Mouse (Mus musculus) ovary, postnatal 14 days (tissue): ENCODE results near the gene Gm4450.
A peak's percentile ranks its signal among the peaks of the same experiment; 100 is the strongest.
"Not testable (repeated sequence)": the region's sequence is repeated elsewhere in the genome, so short reads cannot be mapped to it uniquely, and the experiment has no call there.

Source experiments
- DNase-seq: peaks from one replicate; pipeline ENCODE4 v3.0.0; 2022; ENCODE audit warnings: low spot score

The Gm4450 gene

GRCm38 (mm10) chr3:98417328-98417727, 39.6 kb downstream of the Gm4450 start:
- DNase-seq, result peak; percentile 50

DNA sequence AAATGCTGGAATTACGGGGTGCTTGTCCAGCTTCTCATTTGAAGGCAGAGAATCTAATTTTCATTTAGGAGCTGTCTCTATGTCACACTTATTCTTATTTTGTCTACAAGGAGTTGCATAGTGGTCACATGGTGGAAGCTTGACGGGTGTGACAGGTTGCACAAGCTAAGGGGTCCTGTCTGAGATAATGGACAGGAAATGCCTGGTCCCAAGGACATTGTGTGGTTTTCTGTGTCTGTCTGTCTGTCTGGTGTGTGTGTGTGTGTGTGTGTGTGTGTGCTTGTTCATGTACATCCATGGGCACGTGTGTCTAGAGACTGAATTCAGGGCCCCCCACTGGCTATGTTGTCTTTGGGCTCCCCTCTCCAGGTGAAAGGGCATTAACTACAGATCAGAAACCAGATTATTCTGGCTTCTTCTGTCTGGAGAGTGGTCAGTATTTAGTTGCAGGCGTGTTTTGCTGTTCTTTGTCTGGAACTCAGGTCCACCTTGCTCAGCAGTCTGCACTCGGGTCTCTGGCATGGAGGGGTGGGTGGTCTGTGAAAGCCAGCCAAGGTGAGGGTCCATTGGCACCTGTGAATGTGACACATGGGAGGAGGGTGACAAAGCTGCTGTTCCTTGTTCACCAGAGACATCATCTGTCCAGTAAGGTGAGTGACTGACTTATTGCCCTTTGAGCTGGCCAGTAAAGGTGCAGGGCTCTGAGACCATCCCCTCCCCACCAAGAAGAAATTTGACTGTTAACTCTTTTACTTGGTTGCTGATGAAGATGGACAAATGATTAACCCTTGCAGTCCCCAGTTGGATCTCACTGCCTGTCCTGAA, 40.3 kb downstream of the Gm4450 start:
- no peak for DNase-seq

DNA sequence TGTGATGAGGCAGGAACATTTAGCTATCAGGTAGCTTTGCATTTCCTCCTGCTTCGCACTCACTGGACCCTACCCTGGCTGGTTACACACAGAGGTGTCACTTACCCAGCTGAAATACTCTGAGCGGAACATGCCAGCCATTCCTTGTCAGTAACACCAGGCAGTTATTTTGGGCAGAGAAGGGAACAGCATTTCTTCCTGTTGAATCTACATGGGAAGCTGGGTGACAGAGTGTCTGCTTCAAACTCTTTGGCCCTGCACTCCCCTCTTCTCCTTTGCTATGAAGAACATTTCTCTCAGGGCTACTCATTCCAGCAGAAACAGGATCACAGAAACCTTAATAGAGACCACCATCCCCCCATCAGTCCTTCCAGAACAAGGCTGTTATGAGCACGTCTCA, 42.6 kb downstream of the Gm4450 start:
- no peak for DNase-seq

DNA sequence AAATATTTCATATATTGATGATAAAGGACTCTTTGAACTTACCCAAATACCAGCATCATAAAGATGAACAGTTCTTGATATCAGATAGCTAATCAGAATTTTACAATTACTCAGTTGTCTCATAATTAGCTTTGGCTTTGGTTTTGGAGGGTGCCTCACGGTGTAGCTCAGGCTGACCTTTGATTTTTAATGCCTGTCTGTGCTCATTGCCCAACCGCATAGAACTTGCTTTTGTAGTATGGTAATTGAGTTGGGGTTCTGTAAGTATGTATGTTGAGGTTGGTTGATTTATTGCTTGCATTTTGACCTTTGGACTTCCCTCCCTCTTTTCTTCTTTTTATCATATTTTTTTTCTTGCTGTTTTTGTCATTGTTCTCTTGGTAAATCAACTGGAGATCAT, 43.2 kb downstream of the Gm4450 start:
- no peak for DNase-seq

GRCm38 (mm10) chr3:98410619-98411580, 46.0 kb downstream of the Gm4450 start:
- DNase-seq, result not testable (repeated sequence)

- not testable (repeated sequence) for DNase-seq
Measured at GRCm38 (mm10) chr3:98407261-98407780, 49.6 kb downstream of the Gm4450 start.

- not testable (repeated sequence) for DNase-seq
Measured at GRCm38 (mm10) chr3:98406569-98407144, 50.3 kb downstream of the Gm4450 start.

DNA sequence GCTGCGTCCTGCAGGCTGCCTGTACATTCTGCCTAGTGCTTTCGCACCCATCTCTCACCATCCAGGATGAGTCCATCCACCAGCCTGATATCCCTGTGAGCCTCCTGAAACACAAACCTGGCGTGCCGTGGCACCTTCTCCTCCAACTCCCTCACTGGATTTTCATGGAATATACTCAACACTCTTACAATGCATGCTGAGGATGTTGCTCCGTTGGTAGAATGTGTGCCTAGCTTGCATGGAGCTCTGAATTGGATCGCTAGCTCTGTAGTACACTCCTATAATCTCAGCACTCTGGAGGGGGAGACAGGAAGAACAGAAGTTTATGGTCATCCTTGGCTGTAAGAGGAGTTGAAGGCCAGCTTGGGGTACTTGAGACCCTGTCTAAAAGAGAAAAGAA, 51.0 kb downstream of the Gm4450 start:
- DNase-seq, result not testable (repeated sequence)

DNA sequence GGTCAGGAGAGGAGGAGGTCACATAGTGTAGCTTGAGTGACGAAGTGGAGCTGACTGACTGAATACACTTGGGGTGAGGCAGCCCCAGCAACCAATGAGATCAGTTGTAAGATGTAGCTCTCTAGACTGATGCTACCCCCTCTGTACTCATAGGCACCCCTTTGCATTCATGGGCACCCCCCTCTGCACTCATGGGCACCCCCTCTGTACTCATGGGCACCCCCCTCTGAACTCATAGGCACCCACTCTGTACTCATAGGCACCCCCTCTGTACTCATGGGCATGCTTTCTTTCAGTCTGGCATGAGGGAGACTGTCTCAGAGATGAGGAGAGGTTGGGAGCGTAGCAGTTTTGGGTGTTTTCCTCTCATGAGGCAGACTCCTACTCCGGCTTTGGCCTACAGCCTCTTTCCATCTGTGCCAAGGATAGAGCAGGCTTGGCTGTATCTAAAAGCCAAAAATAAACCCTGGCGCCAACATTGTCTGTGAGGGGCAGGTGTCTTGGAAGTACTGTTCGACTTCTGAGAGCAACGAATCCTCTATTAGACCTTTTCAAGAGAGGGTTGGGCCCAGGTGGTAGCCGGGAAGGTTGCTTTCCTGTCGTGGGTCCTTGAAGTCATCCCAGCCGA, 52.5 kb downstream of the Gm4450 start:
- DNase-seq, result not testable (repeated sequence)
